ENCODE assay signal across 22 mouse cellular contexts in genomic region chr2:72464376-72465014, GRCm38 (mm10). TPM values are rescaled to one million over a fixed set of nuclear protein-coding genes. Genes with fewer than 3 reads are reported as not detected.
DNase-seq lines count a peak whose midpoint lies in the region; ATAC-seq and TF ChIP-seq lines count a peak whose summit lies in the region.
"Had no signal": no experiment of that assay in that cellular context is flagged by ENCODE, and none has a peak within 500 bp of the region (broad histone marks: within the 10 kb centered on the region; RNA-seq: fewer than 3 reads in every experiment).

No protein-coding gene starts in this region.

- H3K36me3 ChIP-seq in liver, adult 2 months (ENCODE audit: control insufficient read depth, insufficient read depth, low read length) = no peaks in the 10 kb centered on the region
- H3K36me3 ChIP-seq in macrophage (ENCODE audit: inconsistent target) = no peaks in the 10 kb centered on the region
- no peaks in the 10 kb centered on the region for H3K36me3 ChIP-seq in splenic B cell, adult 2 months (ENCODE audit: control insufficient read depth, insufficient read depth, low read length, poor library complexity, severe bottlenecking)
- no peaks in the 10 kb centered on the region for H3K36me3 ChIP-seq in hindbrain, embryonic 12.5 days
- H3K36me3 ChIP-seq: limb, embryonic 10.5 days; liver, embryonic 12.5 days; midbrain, embryonic 15.5 days had no signal

- no peaks in the 10 kb centered on the region for H3K9me3 ChIP-seq in hindbrain, embryonic 12.5 days (replicated peaks)
- H3K9me3 ChIP-seq: limb, embryonic 10.5 days; liver, embryonic 12.5 days; midbrain, embryonic 15.5 days had no signal

- no peak for TF ChIP-seq POLR2A in liver, adult 2 months (IDR thresholded peaks at IDR 0.05; ENCODE audit: extremely low read depth, insufficient read depth, low read length)

- H3K4me2 ChIP-seq in hindbrain, embryonic 12.5 days (replicated peaks) = no peak overlapping the region
- H3K4me2 ChIP-seq: heart, embryonic 11.5 days; hindbrain, embryonic 14.5 days; liver, embryonic 12.5 days; midbrain, embryonic 15.5 days had no signal

- ATAC-seq in hindbrain, embryonic 12.5 days (ENCODE audit: low FRiP score) = no peak
- ATAC-seq: forebrain, embryonic 16.5 days; liver, embryonic 12.5 days; midbrain, embryonic 15.5 days had no signal

- no peaks in the 10 kb centered on the region for H3K27me3 ChIP-seq in liver, adult 2 months (ENCODE audit: control insufficient read depth, insufficient read depth, low read length)
- H3K27me3 ChIP-seq in splenic B cell, adult 2 months (ENCODE audit: control insufficient read depth, insufficient read depth, low read length, poor library complexity, severe bottlenecking) = no peaks in the 10 kb centered on the region
- no peaks in the 10 kb centered on the region for H3K27me3 ChIP-seq in hindbrain, embryonic 12.5 days
- H3K27me3 ChIP-seq: liver, embryonic 12.5 days; midbrain, embryonic 15.5 days had no signal

- no peak overlapping the region for H3K4me3 ChIP-seq in liver, adult 2 months (ENCODE audit: insufficient read depth, low read depth, low read length)
- no peak overlapping the region for H3K4me3 ChIP-seq in macrophage (ENCODE audit: inconsistent target)
- H3K4me3 ChIP-seq in hindbrain, embryonic 12.5 days = no peak overlapping the region
- H3K4me3 ChIP-seq: limb, embryonic 10.5 days; liver, embryonic 12.5 days; midbrain, embryonic 15.5 days had no signal

- no peak overlapping the region for H3K9ac ChIP-seq in liver, adult 2 months (ENCODE audit: low read depth, low read length)
- no peak overlapping the region for H3K9ac ChIP-seq in hindbrain, embryonic 12.5 days
- H3K9ac ChIP-seq: hindbrain, embryonic 14.5 days; liver, embryonic 12.5 days; midbrain, embryonic 15.5 days had no signal

- DNase-seq in liver, adult 2 months (ENCODE audit: extremely low read depth, low read depth, low spot score) = peak; percentile 7
- DNase-seq in liver (no peak), adipocyte (ENCODE audit: low spot score) (peak; percentile 54)
- DNase-seq in splenic B cell, adult 2 months (ENCODE audit: low read depth, low spot score) = peak; percentile 11
- no peak for DNase-seq in left cerebral cortex, adult 11 months (ENCODE audit: low spot score)
- DNase-seq: cerebellum, adult 9-11 months; embryo, embryonic 11 days; gastrocnemius, postnatal 36 days; kidney, postnatal 36 days; layer of hippocampus, adult 9-11 months; lung, adult 2 months; lung, postnatal 4 days; retina, postnatal 1 day; right cerebral cortex, postnatal 4 days had no signal

- 0 out of 2 replicates have a peak, but pooled peaks cover 2% of the 10 kb centered on the region for H3K4me1 ChIP-seq in liver, adult 2 months (ENCODE audit: control insufficient read depth, insufficient read depth, low read length)
- no peaks in the 10 kb centered on the region for H3K4me1 ChIP-seq in hindbrain, embryonic 12.5 days
- H3K4me1 ChIP-seq: midbrain, embryonic 15.5 days had no signal

- TF ChIP-seq CTCF in liver, adult 2 months (IDR thresholded peaks at IDR 0.05; ENCODE audit: low read depth, low read length) = no peak

- 63% methylated on average over 7 of the region's 7 CpGs for WGBS in liver, adult 2 months
- WGBS in macrophage (ENCODE audit: missing documents) = 14% methylated on average over 7 of the region's 7 CpGs
- WGBS in hindbrain, embryonic 12.5 days = 76% methylated on average over 7 of the region's 7 CpGs

- H3K27ac ChIP-seq in liver, adult 2 months (replicated peaks; ENCODE audit: insufficient read depth, low read depth, low read length) = no peak overlapping the region
- peak overlapping the region; percentile 52 for H3K27ac ChIP-seq in macrophage
- no peak overlapping the region for H3K27ac ChIP-seq in hindbrain, embryonic 12.5 days
- H3K27ac ChIP-seq: hindbrain, embryonic 14.5 days; limb, embryonic 10.5 days; liver, embryonic 12.5 days; midbrain, embryonic 15.5 days had no signal

- no peaks in the 10 kb centered on the region for H3K79me2 ChIP-seq in liver, adult 2 months (ENCODE audit: control insufficient read depth, insufficient read depth, low read length)
- no peaks in the 10 kb centered on the region for H3K79me2 ChIP-seq in macrophage (ENCODE audit: inconsistent target)

RNA-seq across cellular contexts. Expression of gene Cdca7, which starts 11.5 kb away (rescaled TPM):
- 2.3 and 2.8 TPM in 2 replicates for total RNA-seq in liver, adult 2 months (2014; rRNA removed)
- 2.0 and 2.2 TPM in 2 replicates for polyA plus RNA-seq in liver, adult 2 months (2012; rRNA removed)
- total RNA-seq in macrophage (2018; cell fraction: chromatin; rRNA removed) = 1 to 10 TPM in 20 of 26 experiments, under 1 TPM in 5, not detected in 1; 0.37 to 6.9 (median 2.0) TPM
- 1 to 10 TPM in 24 of 26 experiments, under 1 TPM in 2; 0.48 to 5.5 (median 2.5) TPM for total RNA-seq in macrophage (2018; cell fraction: cytosol; rRNA removed)
- total RNA-seq in macrophage (2018; cell fraction: nucleus; rRNA removed) = 10 to 100 TPM in 1 of 26 experiments, 1 to 10 TPM in 22, under 1 TPM in 3; 0.53 to 37.8 (median 2.1) TPM
- 2.8 to 28.1 TPM (median 5.1 TPM) in 3 replicates for polyA plus RNA-seq in macrophage (2018)
- 100 and 101 TPM in 2 replicates for polyA plus RNA-seq in hindbrain, embryonic 12.5 days (2016; fragmentation: Nextera tagmentation; extraction: Ambion mirVana)

Comparison
In these comparisons a context has a peak if more than half of its experiments do, and no peak if none do; other contexts are left out.
1. DNase-seq: peak in liver, adult 2 months (single experiment), adipocyte (single experiment) and splenic B cell, adult 2 months (single experiment); none in liver (single experiment) and left cerebral cortex, adult 11 months (single experiment).